Mouse (Mus musculus) lung, postnatal 0 days (tissue): Measurements from ENCODE around the gene C2cd4b. TPM values are rescaled to one million over a fixed set of nuclear protein-coding genes. Genes with fewer than 3 reads are reported as not detected.
A peak's percentile ranks its signal among the peaks of the same experiment; 100 is the strongest.
"Not testable (repeated sequence)": the region's sequence is repeated elsewhere in the genome, so short reads cannot be mapped to it uniquely, and the experiment has no call there.

ENCODE experiments used
- ATAC-seq: fragments of 200-750 bp; cut with Nextera tagmentation; 2 replicates; pipeline ENCODE4 v1.8.0; 2017; ENCODE audit warnings: moderate library complexity
- DNase-seq: peaks from one replicate; pipeline ENCODE4 v3.0.0-alpha.2; 2016; ENCODE audit warnings: low spot score
- H3K27ac ChIP-seq: fragments of 300-500 bp; sonication (generic); 2 replicates; pipeline ENCODE4 v1.5.1; 2014; ENCODE audit warnings: antibody characterized with exemption, mild to moderate bottlenecking, low read length, mixed read lengths
- H3K27me3 ChIP-seq: fragments of 300-500 bp; sonication (generic); replicated peaks from 2 replicates; pipeline ENCODE4 v1.6.1; 2014; ENCODE audit warnings: low read length, mixed read lengths; ENCODE audit not compliant: insufficient read depth
- H3K36me3 ChIP-seq: fragments of 300-500 bp; sonication (generic); 2 replicates; pipeline ENCODE4 v1.6.1; 2014; ENCODE audit warnings: low read length, mixed read lengths; ENCODE audit not compliant: insufficient read depth
- H3K4me1 ChIP-seq: fragments of 300-500 bp; sonication (generic); 2 replicates; pipeline ENCODE4 v1.6.1; 2014; ENCODE audit warnings: antibody characterized with exemption, low read depth, low read length, mixed read lengths; ENCODE audit not compliant: insufficient read depth
- H3K4me2 ChIP-seq: fragments of 300-500 bp; sonication (generic); replicated peaks from 2 replicates; pipeline ENCODE4 v1.6.1; 2014; ENCODE audit warnings: low read depth, mild to moderate bottlenecking, low read length, moderate library complexity, mixed read lengths
- H3K4me3 ChIP-seq: fragments of 300-500 bp; sonication (generic); 2 replicates; pipeline ENCODE4 v1.5.1; 2014; ENCODE audit warnings: low read depth, low read length
- H3K9ac ChIP-seq: fragments of 300-500 bp; sonication (generic); replicated peaks from 2 replicates; pipeline ENCODE4 v1.6.1; 2014; ENCODE audit warnings: low read depth, mild to moderate bottlenecking
- H3K9me3 ChIP-seq: fragments of 300-500 bp; sonication (generic); 2 replicates; pipeline ENCODE4 v1.6.1; 2016; ENCODE audit warnings: low read length, mixed read lengths
- CTCF ChIP-seq: IDR thresholded peaks from 2 replicates; pipeline ENCODE4 v1.5.1; 2016; ENCODE audit warnings: antibody characterized with exemption, mild to moderate bottlenecking
- EP300 ChIP-seq: IDR thresholded peaks from 2 replicates; pipeline ENCODE4 v1.6.1; 2016; ENCODE audit warnings: antibody characterized with exemption, mild to moderate bottlenecking, control low read depth
- WGBS: fragments of 180-500 bp; shearing (Covaris S2); extraction: QIAGEN DNeasy Blood & Tissue Kit; methylation state at CpG from one replicate; pipeline ENCODE4 v1.1.7; 2014; 5-methylcytosine and 5-hydroxymethylcytosine counted together
- polyA plus RNA-seq: library from polyadenylated mRNA; unstranded; fragments of >200 nt; fragmentation: Nextera tagmentation; extraction: Ambion mirVana; gene quantifications from 2 replicates; pipeline ENCODE4 v1.2.1, GENCODE M21; 2015

C2cd4b gene
- polyA plus RNA-seq, 1 experiment from 2014 or later = 7.7 TPM

DNA sequence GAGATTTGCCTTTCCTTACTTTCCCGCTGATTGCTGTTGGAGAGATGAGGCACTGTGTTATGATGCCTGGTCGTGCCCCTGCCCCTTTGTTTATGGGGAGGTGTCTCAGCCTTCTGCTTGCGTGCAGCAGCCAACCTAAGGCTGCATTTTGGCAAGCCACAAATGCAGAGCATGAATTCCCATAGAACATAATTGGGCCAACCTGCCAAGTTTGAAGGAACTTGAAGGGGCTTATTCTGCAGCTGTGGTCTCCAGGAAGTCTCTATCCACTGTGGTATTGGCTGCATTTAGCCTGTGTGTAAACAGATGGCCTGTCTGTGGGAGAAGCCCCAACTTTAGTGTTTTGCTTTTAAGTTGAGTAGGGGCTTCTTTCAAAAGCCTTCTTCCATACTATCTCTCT, 4.5 kb upstream of the C2cd4b start:
- H3K4me3 ChIP-seq = no peak overlapping the region
- no peak overlapping the region for H3K4me2 ChIP-seq
- TF ChIP-seq EP300 (no peak), CTCF (no peak)
- no peak for DNase-seq
- peaks cover 10% of the 10 kb centered on the region; the same call in 1 of the 2 replicates for H3K27me3 ChIP-seq
- H3K4me1 ChIP-seq = no peaks in the 10 kb centered on the region
- 66% methylated on average over 3 of the region's 3 CpGs for WGBS
- no peaks in the 10 kb centered on the region for H3K36me3 ChIP-seq
- H3K27ac ChIP-seq = no peak overlapping the region
- no peak overlapping the region for H3K9ac ChIP-seq
- no peak for ATAC-seq
- no peaks in the 10 kb centered on the region for H3K9me3 ChIP-seq

DNA sequence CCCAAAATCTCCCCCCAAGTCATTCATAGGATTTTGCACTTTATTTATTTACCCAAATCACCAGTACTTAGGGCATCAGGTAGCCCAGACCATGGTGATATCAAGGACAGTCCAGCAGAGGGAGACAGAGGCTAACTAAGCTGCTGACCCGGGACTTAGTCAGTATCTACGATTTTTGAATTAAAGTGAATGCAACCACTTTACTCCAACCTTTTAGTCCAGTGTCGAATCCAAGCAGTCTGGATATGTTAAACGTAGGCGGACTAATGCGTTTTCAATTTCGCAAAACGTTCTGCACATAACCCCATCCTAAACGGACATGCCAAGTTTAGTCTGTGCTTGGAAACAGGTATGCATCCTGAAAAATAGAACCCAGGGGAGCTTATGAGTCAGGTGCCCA, 551 bp upstream of the C2cd4b start:
- 3% methylated on average over 9 of the region's 9 CpGs for WGBS
- no peaks in the 10 kb centered on the region for H3K4me1 ChIP-seq

DNA sequence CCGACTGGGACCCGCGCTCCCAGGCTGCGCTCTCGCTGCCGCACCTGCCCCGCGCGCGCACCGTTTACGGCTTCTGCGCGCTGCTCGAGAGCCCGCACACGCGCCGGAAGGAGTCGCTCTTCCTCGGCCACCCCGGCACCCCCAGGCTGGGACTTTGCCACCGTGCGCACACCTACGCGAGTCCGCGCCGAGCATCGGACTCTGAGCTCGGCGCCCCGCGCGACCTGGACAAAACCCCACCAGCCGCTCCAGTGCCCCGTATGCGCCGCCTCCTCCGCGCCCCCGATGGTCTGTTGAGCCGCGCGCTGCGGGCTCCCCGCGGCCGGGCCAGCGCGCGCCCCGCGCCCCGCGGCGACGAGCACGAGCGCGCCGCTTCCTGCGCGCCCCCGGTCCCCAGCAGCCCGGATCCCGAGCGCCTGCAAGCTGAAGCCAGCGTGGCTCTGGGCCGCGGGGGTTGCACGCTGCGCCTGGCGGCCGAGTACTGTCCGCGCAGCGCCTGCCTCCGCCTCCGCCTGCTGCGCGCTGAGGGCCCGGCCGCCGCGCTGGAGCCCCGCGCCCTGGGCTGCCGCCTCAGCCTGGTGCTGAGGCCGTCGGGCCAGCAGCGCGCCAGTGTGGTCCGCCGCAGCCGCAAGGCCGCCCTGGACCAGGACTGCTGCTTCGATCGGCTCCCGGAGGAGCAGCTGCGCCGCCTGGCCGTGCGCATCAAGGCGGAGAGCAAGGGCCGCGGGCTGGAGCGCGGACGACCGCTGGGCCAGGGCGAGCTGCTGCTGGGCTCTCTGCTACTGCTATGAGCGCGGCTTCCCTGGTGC, 923 bp downstream of the C2cd4b start:
- H3K9ac ChIP-seq, H3K9me3 ChIP-seq, H3K4me1 ChIP-seq, H3K36me3 ChIP-seq: not testable (repeated sequence)
- peak overlapping the region; percentile 89 for H3K4me2 ChIP-seq
- 0 out of 2 replicates have a peak overlapping the region, but pooled peaks have one; percentile 43 for H3K27ac ChIP-seq
- H3K4me3 ChIP-seq = peak overlapping the region; percentile 57
- ATAC-seq (peak; percentile 79), DNase-seq (peak; percentile 44)
- TF ChIP-seq CTCF = peak; percentile 38
- peaks cover 14% of the 10 kb centered on the region; the same call in 1 of the 2 replicates for H3K27me3 ChIP-seq
- under 1% methylated on average over 68 of the region's 114 CpGs for WGBS

More for the DNA sequence above, 551 bp upstream of the C2cd4b start:
- ATAC-seq (peak; percentile 72), DNase-seq (peak; percentile 90)
- Histone ChIP-seq H3K36me3 (no peaks in the 10 kb centered on the region), H3K27me3 (peaks cover 14% of the 10 kb centered on the region; the same call in 1 of the 2 replicates), H3K9me3 (no peaks in the 10 kb centered on the region), H3K4me3 (no peak overlapping the region; the same call in 1 of the 2 replicates), H3K4me2 (peak overlapping the region; percentile 89), H3K27ac (no peak overlapping the region), H3K9ac (no peak overlapping the region)
- TF ChIP-seq EP300 = no peak
- TF ChIP-seq CTCF = peak; percentile 89

DNA sequence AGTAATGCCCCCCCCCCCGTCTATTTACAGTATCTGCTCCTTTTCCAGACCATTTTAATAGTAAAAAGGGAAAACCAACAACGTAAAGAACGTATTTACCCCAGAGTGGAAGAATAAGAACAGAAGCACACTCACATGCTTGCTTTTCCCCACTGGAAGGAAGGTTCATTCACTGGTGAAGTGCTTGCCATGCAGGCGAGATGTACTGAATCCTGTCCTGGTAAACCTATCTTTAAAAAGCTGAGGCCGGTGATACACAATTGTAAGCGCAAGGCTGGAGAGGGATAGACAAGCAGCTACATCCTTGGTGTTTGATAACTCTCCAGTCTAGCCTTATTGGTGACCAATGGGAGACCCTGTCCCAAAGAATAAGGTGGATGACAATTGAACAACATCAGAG, 1.8 kb downstream of the C2cd4b start:
- no peaks in the 10 kb centered on the region for H3K4me1 ChIP-seq
- no peak overlapping the region for H3K9ac ChIP-seq
- H3K9me3 ChIP-seq = no peaks in the 10 kb centered on the region
- 68% methylated on average over 6 of the region's 6 CpGs for WGBS
- peaks cover 14% of the 10 kb centered on the region; the same call in 1 of the 2 replicates for H3K27me3 ChIP-seq
- H3K36me3 ChIP-seq = no peaks in the 10 kb centered on the region
- no peak for TF ChIP-seq EP300
- no peak for TF ChIP-seq CTCF
- peak overlapping the region; percentile 89 for H3K4me2 ChIP-seq
- no peak overlapping the region for H3K27ac ChIP-seq
- ATAC-seq (no peak), DNase-seq (no peak)
- peak overlapping the region; percentile 57; the same call in 1 of the 2 replicates for H3K4me3 ChIP-seq

DNA sequence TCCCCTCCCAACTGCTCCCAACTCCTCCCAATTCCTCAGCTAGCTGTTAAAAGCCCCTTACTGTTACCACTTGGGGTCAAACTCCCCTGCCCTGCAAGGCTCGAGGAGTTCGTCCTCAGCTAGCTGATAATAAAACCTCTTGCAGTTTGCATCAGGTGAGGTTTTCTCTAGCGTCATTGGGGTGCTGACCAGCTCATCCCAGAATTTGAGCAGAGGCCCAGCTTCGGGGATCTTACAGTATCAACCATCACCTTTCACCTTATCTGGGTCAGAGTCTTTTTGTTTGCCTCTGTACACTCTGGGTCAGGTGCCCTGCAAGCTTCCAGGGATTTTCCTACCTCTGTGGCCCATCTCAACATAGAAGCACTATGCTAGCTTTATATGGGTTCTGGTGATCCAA, 4.1 kb downstream of the C2cd4b start:
- Histone ChIP-seq H3K4me3 (no peak overlapping the region), H3K27ac (no peak overlapping the region), H3K27me3 (peaks cover 14% of the 10 kb centered on the region; the same call in 1 of the 2 replicates), H3K4me1 (no peaks in the 10 kb centered on the region), H3K9me3 (no peaks in the 10 kb centered on the region), H3K4me2 (no peak overlapping the region), H3K9ac (no peak overlapping the region), H3K36me3 (no peaks in the 10 kb centered on the region)
- DNase-seq = no peak
- ATAC-seq = no peak
- WGBS = 75% methylated on average over 4 of the region's 4 CpGs
- TF ChIP-seq CTCF (no peak), EP300 (no peak)

DNA sequence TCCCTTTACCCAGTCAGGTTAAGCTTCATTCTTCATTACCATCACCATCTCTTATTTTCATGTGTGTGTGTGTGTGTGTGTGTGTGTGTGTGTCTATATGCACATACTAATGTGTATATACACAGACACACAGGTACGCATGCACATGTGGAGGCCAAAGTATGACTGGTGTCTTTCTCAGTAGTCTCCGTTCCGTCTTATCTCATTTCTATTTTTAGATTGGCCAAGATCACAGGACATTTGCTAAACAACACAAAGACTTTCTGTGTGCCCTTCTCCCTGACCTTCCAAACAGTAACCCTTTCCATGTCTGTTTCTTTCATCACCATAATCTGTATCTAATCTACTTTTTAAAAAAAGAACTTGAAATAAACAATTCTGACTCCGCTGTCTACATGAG, 7.2 kb downstream of the C2cd4b start:
- Histone ChIP-seq H3K9ac (no peak overlapping the region), H3K4me2 (no peak overlapping the region), H3K27ac (no peak overlapping the region), H3K4me1 (no peaks in the 10 kb centered on the region), H3K36me3 (no peaks in the 10 kb centered on the region), H3K9me3 (no peaks in the 10 kb centered on the region), H3K27me3 (no peaks in the 10 kb centered on the region), H3K4me3 (no peak overlapping the region)
- no peak for ATAC-seq
- DNase-seq = no peak
- TF ChIP-seq EP300 (no peak), CTCF (no peak)
- WGBS = 44% methylated on average over 4 of the region's 4 CpGs
